In genomic region chr3:130689630-130690029, GRCm38 (mm10) we compare ENCODE assay signal across 7 mouse cellular contexts. TPM values are rescaled to one million over a fixed set of nuclear protein-coding genes. Genes with fewer than 3 reads are reported as not detected.
DNase-seq lines count a peak whose midpoint lies in the region; ATAC-seq and TF ChIP-seq lines count a peak whose summit lies in the region.

No protein-coding gene starts in this region.

- H3K9me3 ChIP-seq in intestine, postnatal 0 days (ENCODE audit: control insufficient read depth), result no peaks in the 10 kb centered on the region
- no peaks in the 10 kb centered on the region for H3K9me3 ChIP-seq in midbrain, embryonic 12.5 days

- no peak overlapping the region for H3K4me2 ChIP-seq in intestine, postnatal 0 days (replicated peaks; ENCODE audit: low read depth)
- H3K4me2 ChIP-seq in midbrain, embryonic 12.5 days (replicated peaks), result no peak overlapping the region

- peak; percentile 88 for TF ChIP-seq CTCF in intestine, postnatal 0 days (IDR thresholded peaks at IDR 0.05; ENCODE audit: low read depth)

- no peaks in the 10 kb centered on the region for H3K27me3 ChIP-seq in intestine, postnatal 0 days (replicated peaks; ENCODE audit: control insufficient read depth, insufficient read depth, low read length)
- H3K27me3 ChIP-seq in midbrain, embryonic 12.5 days, result no peaks in the 10 kb centered on the region

- H3K36me3 ChIP-seq in intestine, postnatal 0 days (ENCODE audit: control insufficient read depth, insufficient read depth), result no peaks in the 10 kb centered on the region
- H3K36me3 ChIP-seq in midbrain, embryonic 12.5 days, result peaks cover 4% of the 10 kb centered on the region

- no peak overlapping the region for H3K27ac ChIP-seq in intestine, postnatal 0 days (ENCODE audit: low read depth, low read length)
- no peak overlapping the region for H3K27ac ChIP-seq in midbrain, embryonic 12.5 days (replicated peaks)

- no peak overlapping the region for H3K9ac ChIP-seq in intestine, postnatal 0 days (ENCODE audit: low read depth, low read length)
- H3K9ac ChIP-seq in midbrain, embryonic 12.5 days (replicated peaks), result no peak overlapping the region

- peak; percentile 42 for DNase-seq in WW6 (ENCODE audit: low read depth, low spot score)
- peak; percentile 74 for DNase-seq in cerebellum, adult 9-10 months
- DNase-seq in frontal cortex, adult 2 months (ENCODE audit: extremely low spot score in 1 of 2, low spot score in 1 of 2), result peak; percentile 46 to 94
- peak; percentile 90 for DNase-seq in left cerebral cortex, postnatal 4 days
- peak; percentile 42 for DNase-seq in spleen, adult 12 weeks (ENCODE audit: low spot score)

- 14% methylated on average over 12 of the region's 12 CpGs for WGBS in intestine, postnatal 0 days
- WGBS in midbrain, embryonic 12.5 days, result 30% methylated on average over 12 of the region's 12 CpGs

- ATAC-seq in intestine, postnatal 0 days, result 0 out of 2 replicates have a peak, but pooled peaks have one; percentile 37
- ATAC-seq in midbrain, embryonic 12.5 days (ENCODE audit: low FRiP score, low read depth), result peak; percentile 57

- intact Hi-C loops in left cerebral cortex, postnatal 4 days (cut with DNase I), result loop anchor here (1.0 to 5.0 kb wide), 2 partner anchors 502 to 594 kb away; no protein-coding TSS in a partner anchor

- no peak overlapping the region for H3K4me3 ChIP-seq in intestine, postnatal 0 days (ENCODE audit: low read depth, low read length)
- H3K4me3 ChIP-seq in midbrain, embryonic 12.5 days, result no peak overlapping the region

- no peaks in the 10 kb centered on the region for H3K4me1 ChIP-seq in intestine, postnatal 0 days (replicated peaks; ENCODE audit: control insufficient read depth, insufficient read depth, low read length)
- H3K4me1 ChIP-seq in midbrain, embryonic 12.5 days, result peaks cover 9% of the 10 kb centered on the region

RNA-seq across cellular contexts. Expression of gene Ostc, which starts 19.6 kb away (rescaled TPM):
- 67.7 and 69.8 TPM in 2 replicates for polyA plus RNA-seq in frontal cortex, adult 2 months (2012; rRNA removed)
- 259 and 278 TPM in 2 replicates for polyA plus RNA-seq in intestine, postnatal 0 days (2015; fragmentation: Nextera tagmentation; extraction: Ambion mirVana)
- total RNA-seq in left cerebral cortex, postnatal 4 days (2021), result 10 to 100 TPM; 74.6 to 74.7 TPM
- polyA plus RNA-seq in midbrain, embryonic 12.5 days (2016; fragmentation: Nextera tagmentation; extraction: Ambion mirVana), result 250 and 259 TPM in 2 replicates

RNA-seq across cellular contexts. Expression of gene Rpl34, which starts 40.6 kb away (rescaled TPM):
- 675 and 819 TPM in 2 replicates for polyA plus RNA-seq in frontal cortex, adult 2 months (2012; rRNA removed)
- 579 and 584 TPM in 2 replicates for polyA plus RNA-seq in intestine, postnatal 0 days (2015; fragmentation: Nextera tagmentation; extraction: Ambion mirVana)
- 100 to 1,000 TPM; 522 to 547 TPM for total RNA-seq in left cerebral cortex, postnatal 4 days (2021)
- polyA plus RNA-seq in midbrain, embryonic 12.5 days (2016; fragmentation: Nextera tagmentation; extraction: Ambion mirVana), result 603 and 631 TPM in 2 replicates
